Mouse (Mus musculus) limb, embryonic 15.5 days (tissue): ENCODE measurements at regions not wholly inside any gene's neighbourhood (a gene's known extent, or its start where the extent isn't known, plus 50 kb on each side); places are given as distances from the start of the nearest gene placed in this dataset.

Source experiments
- ATAC-seq: fragments of 200-750 bp; cut with Nextera tagmentation; 2 replicates; pipeline ENCODE4 v1.8.0; 2017; ENCODE audit warnings: low read depth, moderate TSS enrichment; ENCODE audit not compliant: insufficient number of reproducible peaks, low FRiP score, low TSS enrichment
- H3K27ac ChIP-seq: fragments of 300-500 bp; sonication (generic); 2 replicates; pipeline ENCODE4 v1.5.1; 2015; ENCODE audit warnings: moderate library complexity, mild to moderate bottlenecking, inconsistent platforms
- H3K27me3 ChIP-seq: fragments of 300-500 bp; sonication (generic); 2 replicates; pipeline ENCODE4 v1.6.1; 2015; ENCODE audit warnings: inconsistent platforms
- H3K36me3 ChIP-seq: fragments of 300-500 bp; sonication (generic); 2 replicates; pipeline ENCODE4 v1.6.1; 2015; ENCODE audit warnings: inconsistent platforms
- H3K4me1 ChIP-seq: fragments of 300-500 bp; sonication (generic); 2 replicates; pipeline ENCODE4 v1.6.1; 2015; ENCODE audit warnings: inconsistent platforms
- H3K4me2 ChIP-seq: fragments of 300-500 bp; sonication (generic); 2 replicates; pipeline ENCODE4 v1.6.1; 2015; ENCODE audit warnings: mild to moderate bottlenecking, inconsistent platforms
- H3K4me3 ChIP-seq: fragments of 300-500 bp; sonication (generic); 2 replicates; pipeline ENCODE4 v1.5.1; 2015; ENCODE audit warnings: mild to moderate bottlenecking, inconsistent platforms
- H3K9ac ChIP-seq: fragments of 300-500 bp; sonication (generic); 2 replicates; pipeline ENCODE4 v1.6.1; 2015; ENCODE audit warnings: inconsistent platforms
- H3K9me3 ChIP-seq: fragments of 300-500 bp; sonication (generic); 2 replicates; pipeline ENCODE4 v1.6.1; 2016; ENCODE audit warnings: inconsistent platforms
- WGBS: fragments of 180-500 bp; shearing (Covaris S2); methylation state at CpG from one replicate; pipeline ENCODE4 v1.1.7; 2015; 5-methylcytosine and 5-hydroxymethylcytosine counted together

GRCm38 (mm10) chr15:60993394-60993793 lies 70.6 kb upstream of the A1bg start:
- Histone ChIP-seq H3K4me2 (no peak overlapping the region), H3K27ac (no peak overlapping the region), H3K4me1 (no peaks in the 10 kb centered on the region), H3K4me3 (no peak overlapping the region), H3K27me3 (no peaks in the 10 kb centered on the region), H3K9me3 (no peaks in the 10 kb centered on the region), H3K36me3 (no peaks in the 10 kb centered on the region), H3K9ac (no peak overlapping the region)
- ATAC-seq = no peak
- WGBS = 84% methylated on average over 2 of the region's 2 CpGs

- ATAC-seq = no peak
- 39% methylated on average over 2 of the region's 2 CpGs for WGBS
- H3K4me3 ChIP-seq = no peak overlapping the region
Observed at GRCm38 (mm10) chr15:60982576-60982975, 59.8 kb upstream of the A1bg start.

More at GRCm38 (mm10) chr15:60982576-60982975, 59.8 kb upstream of the A1bg start:
- Histone ChIP-seq H3K27ac (no peak overlapping the region), H3K4me1 (no peaks in the 10 kb centered on the region), H3K9ac (no peak overlapping the region), H3K27me3 (no peaks in the 10 kb centered on the region), H3K36me3 (no peaks in the 10 kb centered on the region), H3K9me3 (no peaks in the 10 kb centered on the region), H3K4me2 (no peak overlapping the region)
